Mouse (Mus musculus): ENCODE measurements around the gene Imp3. TPM values are rescaled to one million over a fixed set of nuclear protein-coding genes. Genes with fewer than 3 reads are reported as not detected.

Gene Imp3
- polyA plus RNA-seq, 1 experiment: 122 TPM

DNA sequence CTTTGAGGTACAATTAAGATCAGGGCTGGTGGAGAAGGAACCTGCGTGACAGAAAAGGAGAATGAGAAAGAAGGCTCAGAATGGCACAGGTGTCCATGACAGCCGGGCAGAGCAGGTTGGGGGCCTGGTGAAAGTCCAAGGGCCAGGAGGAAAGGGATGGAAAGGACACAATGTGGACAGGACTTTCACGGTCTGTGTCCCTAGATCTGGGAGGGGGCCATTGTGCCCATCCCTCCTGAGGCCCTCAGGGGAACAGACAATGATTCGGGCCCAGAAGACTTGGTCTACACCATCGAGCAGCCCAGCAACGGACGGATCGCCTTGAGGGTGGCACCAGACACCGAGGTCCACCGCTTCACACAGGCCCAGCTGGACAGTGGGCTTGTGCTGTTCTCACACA, 45.2 kb upstream of the Imp3 start:
- peaks cover 20% of the 10 kb centered on the region for H3K36me3 ChIP-seq (ENCODE audit: control insufficient read depth, insufficient read depth)
- no peaks in the 10 kb centered on the region for H3K27me3 ChIP-seq (ENCODE audit: control insufficient read depth, insufficient read depth, insufficient read length)
- H3ac ChIP-seq (ENCODE audit: control insufficient read depth, insufficient read length, low read depth): no peak overlapping the region
- no peaks in the 10 kb centered on the region for H3K79me2 ChIP-seq (ENCODE audit: control insufficient read depth, insufficient read depth)
- no peak overlapping the region for H3K4me3 ChIP-seq (ENCODE audit: insufficient read depth, poor library complexity, severe bottlenecking)
- no peaks in the 10 kb centered on the region for H3K79me3 ChIP-seq (ENCODE audit: low read depth)
- TF ChIP-seq CTCF (IDR thresholded peaks at IDR 0.05; ENCODE audit: control insufficient read depth, insufficient read depth, insufficient read length) (no peak), CEBPB (IDR thresholded peaks at IDR 0.05; ENCODE audit: low read depth) (no peak), FOSL1 (IDR thresholded peaks at IDR 0.05; ENCODE audit: insufficient read depth, low read length, poor library complexity, severe bottlenecking) (no peak), MYOG (IDR thresholded peaks at IDR 0.05; ENCODE audit: control insufficient read depth, extremely low read depth, insufficient read length) (no peak)

DNA sequence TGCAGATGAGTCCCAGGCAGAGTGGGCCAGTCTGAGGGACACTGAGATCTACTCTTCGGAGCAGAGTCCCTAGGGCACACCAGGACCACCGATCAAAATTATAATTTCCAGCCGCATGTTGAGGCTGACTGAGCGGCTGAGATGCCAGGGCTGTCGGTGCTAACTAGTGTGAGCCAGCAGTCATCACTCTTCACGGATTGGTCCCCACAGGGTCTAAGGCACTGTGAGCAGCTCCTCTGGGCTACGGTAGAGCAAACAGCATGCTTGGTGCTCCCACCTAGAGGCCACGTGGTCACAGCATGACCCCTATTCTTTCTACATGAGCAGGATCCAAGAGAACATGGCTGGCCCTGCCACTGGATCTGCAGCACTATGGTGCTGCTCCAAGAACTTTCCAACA, 44.0 kb upstream of the Imp3 start:
- no peaks in the 10 kb centered on the region for H3K79me2 ChIP-seq (ENCODE audit: control insufficient read depth, insufficient read depth)
- no peaks in the 10 kb centered on the region for H3K79me3 ChIP-seq (ENCODE audit: low read depth)
- H3K4me3 ChIP-seq (ENCODE audit: insufficient read depth, poor library complexity, severe bottlenecking): no peak overlapping the region
- TF ChIP-seq FOSL1 (IDR thresholded peaks at IDR 0.05; ENCODE audit: insufficient read depth, low read length, poor library complexity, severe bottlenecking) (no peak), MYOD1 (IDR thresholded peaks at IDR 0.05; ENCODE audit: control insufficient read depth, insufficient read length, low read depth) (no peak), MAX (IDR thresholded peaks at IDR 0.05) (no peak), CTCF (IDR thresholded peaks at IDR 0.05; ENCODE audit: control insufficient read depth, insufficient read depth, insufficient read length) (no peak), CEBPB (IDR thresholded peaks at IDR 0.05; ENCODE audit: low read depth) (no peak), USF1 (IDR thresholded peaks at IDR 0.05; ENCODE audit: low read depth) (no peak), MYOG (IDR thresholded peaks at IDR 0.05; ENCODE audit: control insufficient read depth, extremely low read depth, insufficient read length) (no peak)
- no peaks in the 10 kb centered on the region for H3K27me3 ChIP-seq (ENCODE audit: control insufficient read depth, insufficient read depth, insufficient read length)
- peaks cover 11% of the 10 kb centered on the region for H3K36me3 ChIP-seq (ENCODE audit: control insufficient read depth, insufficient read depth)
- H3ac ChIP-seq (ENCODE audit: control insufficient read depth, insufficient read length, low read depth): no peak overlapping the region

DNA sequence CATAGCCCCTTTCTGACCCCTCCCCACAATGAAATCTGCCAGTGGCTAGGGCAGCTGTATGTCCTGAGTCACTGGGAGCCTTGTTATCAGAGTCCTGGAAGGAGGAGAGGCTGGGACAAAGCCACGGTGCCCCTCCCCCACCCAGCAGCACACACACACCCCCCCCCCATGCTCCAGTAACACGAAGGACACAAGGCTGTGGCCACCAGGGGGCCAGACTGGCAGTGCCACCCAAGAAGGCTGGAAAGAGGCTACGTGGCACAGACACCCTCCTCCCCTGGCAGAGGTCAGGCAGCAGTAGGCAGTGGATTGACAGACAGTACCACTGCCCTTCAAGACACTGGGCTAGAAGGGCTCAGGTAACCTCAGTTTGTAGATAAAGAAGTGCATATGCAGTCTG, 43.3 kb upstream of the Imp3 start:
- H3K27me3 ChIP-seq (ENCODE audit: control insufficient read depth, insufficient read depth, insufficient read length): no peaks in the 10 kb centered on the region
- H3K79me2 ChIP-seq (ENCODE audit: control insufficient read depth, insufficient read depth): no peaks in the 10 kb centered on the region
- H3K79me3 ChIP-seq (ENCODE audit: low read depth): no peaks in the 10 kb centered on the region
- TF ChIP-seq MYOG (IDR thresholded peaks at IDR 0.05; ENCODE audit: control insufficient read depth, extremely low read depth, insufficient read length): no peak
- peak; percentile 17 for TF ChIP-seq CTCF (IDR thresholded peaks at IDR 0.05; ENCODE audit: control insufficient read depth, insufficient read depth, insufficient read length)
- no peak overlapping the region for H3ac ChIP-seq (ENCODE audit: control insufficient read depth, insufficient read length, low read depth)
- no peak overlapping the region for H3K4me3 ChIP-seq (ENCODE audit: insufficient read depth, poor library complexity, severe bottlenecking)
- peaks cover 8% of the 10 kb centered on the region for H3K36me3 ChIP-seq (ENCODE audit: control insufficient read depth, insufficient read depth)

DNA sequence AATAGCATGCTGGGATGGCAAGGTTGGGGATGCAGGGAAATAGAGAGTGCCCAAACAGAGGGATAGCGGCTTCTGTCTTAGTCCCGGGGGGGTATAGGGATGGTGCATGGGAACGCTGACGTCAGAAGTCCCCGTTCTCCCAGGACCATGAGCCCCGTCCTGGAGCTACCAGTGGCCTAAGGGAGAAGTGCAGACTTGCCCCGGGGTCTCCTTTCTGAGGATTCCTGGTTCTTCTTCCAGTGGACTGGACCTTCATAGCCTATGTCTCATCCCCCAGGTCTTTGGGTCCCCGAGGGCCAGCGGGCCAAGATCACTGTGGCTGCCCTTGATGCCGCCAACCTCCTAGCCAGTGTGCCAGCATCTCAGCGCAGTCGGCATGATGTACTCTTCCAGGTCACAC, 40.5 kb upstream of the Imp3 start:
- no peaks in the 10 kb centered on the region for H3K79me3 ChIP-seq (ENCODE audit: low read depth)
- no peaks in the 10 kb centered on the region for H3K79me2 ChIP-seq (ENCODE audit: control insufficient read depth, insufficient read depth)
- H3K4me3 ChIP-seq (ENCODE audit: insufficient read depth, poor library complexity, severe bottlenecking): no peak overlapping the region
- H3K27me3 ChIP-seq (ENCODE audit: control insufficient read depth, insufficient read depth, insufficient read length): no peaks in the 10 kb centered on the region
- no peaks in the 10 kb centered on the region for H3K36me3 ChIP-seq (ENCODE audit: control insufficient read depth, insufficient read depth)
- TF ChIP-seq MYOG (IDR thresholded peaks at IDR 0.05; ENCODE audit: control insufficient read depth, extremely low read depth, insufficient read length) (no peak), USF1 (IDR thresholded peaks at IDR 0.05; ENCODE audit: low read depth) (no peak), MAX (IDR thresholded peaks at IDR 0.05) (no peak), FOSL1 (IDR thresholded peaks at IDR 0.05; ENCODE audit: insufficient read depth, low read length, poor library complexity, severe bottlenecking) (no peak), MYOD1 (IDR thresholded peaks at IDR 0.05; ENCODE audit: control insufficient read depth, insufficient read length, low read depth) (no peak), CTCF (IDR thresholded peaks at IDR 0.05; ENCODE audit: control insufficient read depth, insufficient read depth, insufficient read length) (no peak), CEBPB (IDR thresholded peaks at IDR 0.05; ENCODE audit: low read depth) (no peak)
- H3ac ChIP-seq (ENCODE audit: control insufficient read depth, insufficient read length, low read depth): no peak overlapping the region

DNA sequence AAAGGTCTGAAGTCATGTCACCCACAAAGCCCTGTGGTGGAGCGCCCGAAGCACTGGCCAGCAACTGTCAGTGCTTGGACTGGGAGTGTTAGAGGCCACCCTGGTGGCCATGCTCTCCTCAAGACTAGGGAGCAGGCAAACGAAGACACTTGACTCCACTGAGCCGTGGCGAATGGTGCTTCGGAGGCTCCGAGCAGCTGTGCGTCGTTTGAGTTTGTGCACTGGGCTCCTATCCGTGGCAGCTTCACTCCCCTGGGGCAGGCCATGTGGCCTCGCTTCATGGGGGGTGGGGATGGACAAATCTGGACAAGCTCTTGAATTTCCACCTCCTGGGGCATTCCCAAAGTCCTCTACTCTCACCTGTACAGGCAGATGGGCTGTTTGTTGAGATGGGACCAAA, 37.9 kb upstream of the Imp3 start:
- H3K79me3 ChIP-seq (ENCODE audit: low read depth): no peaks in the 10 kb centered on the region
- H3ac ChIP-seq (ENCODE audit: control insufficient read depth, insufficient read length, low read depth): no peak overlapping the region
- no peak for TF ChIP-seq FOSL1 (IDR thresholded peaks at IDR 0.05; ENCODE audit: insufficient read depth, low read length, poor library complexity, severe bottlenecking)
- no peak for TF ChIP-seq CEBPB (IDR thresholded peaks at IDR 0.05; ENCODE audit: low read depth)
- TF ChIP-seq MYOD1 (IDR thresholded peaks at IDR 0.05; ENCODE audit: control insufficient read depth, insufficient read length, low read depth): no peak
- TF ChIP-seq USF1 (IDR thresholded peaks at IDR 0.05; ENCODE audit: low read depth): no peak
- no peak for TF ChIP-seq MAX (IDR thresholded peaks at IDR 0.05)
- no peak for TF ChIP-seq CTCF (IDR thresholded peaks at IDR 0.05; ENCODE audit: control insufficient read depth, insufficient read depth, insufficient read length)
- no peak for TF ChIP-seq MYOG (IDR thresholded peaks at IDR 0.05; ENCODE audit: control insufficient read depth, extremely low read depth, insufficient read length)
- no peaks in the 10 kb centered on the region for H3K79me2 ChIP-seq (ENCODE audit: control insufficient read depth, insufficient read depth)
- no peaks in the 10 kb centered on the region for H3K36me3 ChIP-seq (ENCODE audit: control insufficient read depth, insufficient read depth)
- no peak overlapping the region for H3K4me3 ChIP-seq (ENCODE audit: insufficient read depth, poor library complexity, severe bottlenecking)
- H3K27me3 ChIP-seq (ENCODE audit: control insufficient read depth, insufficient read depth, insufficient read length): no peaks in the 10 kb centered on the region

DNA sequence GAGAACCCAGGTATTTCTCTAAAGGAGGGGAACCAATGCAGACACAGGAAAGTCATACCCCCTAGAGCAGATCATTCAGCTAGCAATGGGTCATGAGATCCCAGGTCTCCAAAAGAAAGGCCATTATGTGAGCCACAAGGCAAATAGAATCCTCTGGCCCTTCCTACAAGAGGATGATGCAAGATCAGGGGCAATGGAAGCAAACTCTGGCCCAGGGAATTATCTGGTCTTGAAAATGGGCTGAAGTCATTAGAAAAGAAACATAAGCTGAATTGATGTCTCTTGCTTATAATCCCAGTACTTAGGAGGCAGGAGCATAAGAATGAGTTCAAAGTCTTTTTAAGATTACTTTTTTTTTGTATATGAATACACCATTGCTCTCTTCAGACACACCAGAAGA, 37.2 kb upstream of the Imp3 start:
- Histone ChIP-seq H3K36me3 (ENCODE audit: control insufficient read depth, insufficient read depth) (no peaks in the 10 kb centered on the region), H3ac (ENCODE audit: control insufficient read depth, insufficient read length, low read depth) (no peak overlapping the region), H3K4me3 (ENCODE audit: insufficient read depth, poor library complexity, severe bottlenecking) (no peak overlapping the region), H3K27me3 (ENCODE audit: control insufficient read depth, insufficient read depth, insufficient read length) (no peaks in the 10 kb centered on the region), H3K79me2 (ENCODE audit: control insufficient read depth, insufficient read depth) (no peaks in the 10 kb centered on the region), H3K79me3 (ENCODE audit: low read depth) (no peaks in the 10 kb centered on the region)
- TF ChIP-seq CEBPB (IDR thresholded peaks at IDR 0.05; ENCODE audit: low read depth) (no peak), CTCF (IDR thresholded peaks at IDR 0.05; ENCODE audit: control insufficient read depth, insufficient read depth, insufficient read length) (no peak), MAX (IDR thresholded peaks at IDR 0.05) (no peak), FOSL1 (IDR thresholded peaks at IDR 0.05; ENCODE audit: insufficient read depth, low read length, poor library complexity, severe bottlenecking) (no peak), MYOG (IDR thresholded peaks at IDR 0.05; ENCODE audit: control insufficient read depth, extremely low read depth, insufficient read length) (no peak)
